Mouse (Mus musculus) liver (tissue): ENCODE measurements around the gene Mogat2.

ENCODE experiments used
- DNase-seq: peaks from one replicate; pipeline ENCODE4 v3.0.0-alpha.2; 2020; ENCODE audit warnings: mixed read lengths

Mogat2 gene

DNA sequence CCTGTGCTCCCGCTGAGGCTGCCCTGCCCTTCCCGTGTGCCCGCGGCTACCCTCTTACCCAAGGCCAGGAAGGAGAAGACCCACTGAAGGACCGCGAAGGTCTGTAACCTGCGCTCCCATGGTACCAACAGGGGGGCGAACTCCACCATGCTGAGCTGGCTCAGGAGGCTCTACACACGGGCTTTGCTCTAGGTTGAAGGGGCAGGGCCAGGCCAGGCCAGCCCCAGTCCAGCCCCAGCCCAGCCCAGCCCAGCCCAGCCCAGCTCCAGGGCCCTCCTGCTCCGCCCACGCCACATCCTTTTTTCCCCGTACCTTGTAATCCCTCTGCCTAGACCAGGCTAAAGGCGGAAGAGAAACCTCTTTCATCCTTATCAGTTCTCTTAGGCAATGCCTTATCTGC lies at the start of gene Mogat2:
Gene Mogat2 (minus strand): TSS at position 203 of the 400 bp plus-strand sequence.
- DNase-seq = peak; percentile 69

DNA sequence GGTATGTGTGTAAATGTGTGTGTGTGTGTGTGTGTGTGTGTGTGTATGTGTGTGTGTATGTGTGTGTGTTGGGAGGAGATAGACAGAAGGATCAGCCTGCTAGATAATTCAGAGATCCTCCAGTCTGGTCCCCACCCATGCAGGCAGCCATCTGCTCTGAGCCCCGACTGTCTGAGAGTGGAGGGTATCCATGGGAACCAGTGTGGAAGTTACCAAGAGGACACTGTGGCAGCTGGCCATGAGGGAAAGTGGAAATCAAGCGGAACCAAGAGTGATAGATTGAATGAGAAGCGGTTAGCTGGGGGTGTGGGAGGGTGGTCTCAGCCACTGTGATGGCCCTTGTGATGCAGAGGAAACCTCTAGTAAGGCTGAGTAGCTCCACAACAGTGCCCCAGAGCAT lies 48.9 kb upstream of the Mogat2 start:
- DNase-seq = no peak

DNA sequence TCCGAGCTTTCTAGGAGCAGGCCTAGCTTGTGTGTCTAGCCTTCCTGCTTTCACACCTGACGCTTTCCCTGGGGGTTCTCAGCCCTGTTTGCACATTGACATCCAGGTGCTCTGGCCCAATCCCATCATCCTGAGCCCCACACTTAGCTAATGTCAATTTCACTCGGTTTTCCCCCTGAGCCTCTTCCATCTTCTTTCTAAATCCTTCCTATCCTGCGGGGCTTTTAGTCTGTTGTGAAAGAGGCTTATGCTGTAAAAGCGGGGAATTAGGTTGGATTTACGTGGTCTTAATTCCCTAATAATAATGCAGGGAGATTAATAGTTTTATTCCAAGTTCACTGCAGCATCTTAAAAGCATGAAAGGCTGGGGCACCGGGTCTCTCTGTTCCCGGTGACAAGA lies 41.2 kb upstream of the Mogat2 start:
- DNase-seq = no peak

DNA sequence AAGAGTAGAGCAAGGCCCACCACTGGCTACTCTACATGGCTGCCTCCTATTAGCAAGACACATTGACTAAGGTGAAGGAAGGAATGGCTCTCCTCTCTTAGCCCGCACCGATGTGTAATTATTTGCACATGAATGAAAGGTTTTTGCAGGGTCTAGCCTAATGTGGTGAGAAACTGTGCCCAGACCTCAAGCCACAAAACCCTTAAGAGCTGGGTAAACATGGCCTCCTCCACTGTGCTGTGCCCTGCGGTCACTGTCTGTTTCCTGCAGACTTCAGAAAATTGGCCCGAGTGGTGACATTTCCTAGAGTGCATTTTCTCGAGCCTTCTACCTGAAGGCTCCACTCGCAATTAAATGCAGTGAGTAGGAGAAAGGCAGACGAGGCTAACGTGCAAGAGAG lies 39.9 kb upstream of the Mogat2 start:
- DNase-seq = no peak

DNA sequence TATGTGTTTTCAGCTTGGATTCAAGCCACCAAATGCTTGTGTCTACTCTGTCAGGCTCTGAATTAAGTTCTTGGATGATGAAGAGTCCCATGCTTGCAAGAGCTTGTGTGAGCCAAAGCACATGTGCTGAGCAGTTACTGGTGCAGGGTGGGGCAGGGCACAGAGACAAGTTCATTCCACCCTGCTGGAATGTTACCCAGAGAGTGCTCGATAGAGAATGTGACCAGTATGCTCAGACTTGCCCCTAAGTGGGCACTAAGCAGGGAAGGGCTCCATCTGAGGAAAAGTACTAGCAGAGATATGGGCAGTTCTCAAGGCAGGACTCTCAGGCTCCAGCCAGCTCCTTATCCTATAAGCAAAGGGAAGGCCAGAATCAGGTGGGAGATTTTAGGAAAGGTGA lies 38.3 kb upstream of the Mogat2 start:
- no peak for DNase-seq

DNA sequence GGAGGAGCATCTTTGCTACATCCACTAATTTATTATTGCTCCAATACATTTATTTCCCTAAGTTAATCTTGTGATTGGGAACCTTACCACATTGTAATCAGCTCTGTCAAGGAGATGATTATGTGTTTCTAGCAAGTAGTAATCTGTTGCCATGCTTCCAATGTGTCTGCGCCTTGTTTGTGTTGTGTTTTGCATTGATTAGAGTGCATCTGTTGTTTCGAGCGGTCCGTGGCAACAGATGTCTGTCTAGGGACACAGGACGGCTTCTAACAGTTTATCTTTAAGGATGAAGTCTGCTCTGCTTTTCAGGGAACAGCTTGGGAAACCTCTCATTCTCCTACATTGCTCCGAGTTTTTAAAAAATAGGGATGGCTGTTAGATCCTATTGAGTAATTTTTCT lies 36.7 kb upstream of the Mogat2 start:
- DNase-seq = no peak

DNA sequence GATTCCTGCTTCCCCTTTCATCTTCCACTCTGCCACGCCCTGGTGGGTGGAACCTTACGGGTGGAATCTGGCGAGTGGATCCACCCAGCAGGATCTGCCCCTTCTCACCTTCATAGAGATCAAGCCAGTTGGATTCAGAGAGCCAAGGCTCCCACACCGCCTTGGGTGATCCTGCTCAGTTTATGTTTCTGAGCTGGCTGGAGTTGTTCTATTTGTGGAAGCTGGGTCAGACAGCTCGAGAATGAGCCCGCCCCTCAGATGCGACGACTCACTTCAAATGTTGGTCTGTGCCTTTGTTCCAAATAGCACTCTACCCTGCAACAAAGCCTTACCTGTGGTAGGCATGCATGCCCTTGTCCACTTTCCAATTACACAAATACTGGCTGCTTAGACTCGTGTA lies 33.2 kb upstream of the Mogat2 start:
- no peak for DNase-seq

DNA sequence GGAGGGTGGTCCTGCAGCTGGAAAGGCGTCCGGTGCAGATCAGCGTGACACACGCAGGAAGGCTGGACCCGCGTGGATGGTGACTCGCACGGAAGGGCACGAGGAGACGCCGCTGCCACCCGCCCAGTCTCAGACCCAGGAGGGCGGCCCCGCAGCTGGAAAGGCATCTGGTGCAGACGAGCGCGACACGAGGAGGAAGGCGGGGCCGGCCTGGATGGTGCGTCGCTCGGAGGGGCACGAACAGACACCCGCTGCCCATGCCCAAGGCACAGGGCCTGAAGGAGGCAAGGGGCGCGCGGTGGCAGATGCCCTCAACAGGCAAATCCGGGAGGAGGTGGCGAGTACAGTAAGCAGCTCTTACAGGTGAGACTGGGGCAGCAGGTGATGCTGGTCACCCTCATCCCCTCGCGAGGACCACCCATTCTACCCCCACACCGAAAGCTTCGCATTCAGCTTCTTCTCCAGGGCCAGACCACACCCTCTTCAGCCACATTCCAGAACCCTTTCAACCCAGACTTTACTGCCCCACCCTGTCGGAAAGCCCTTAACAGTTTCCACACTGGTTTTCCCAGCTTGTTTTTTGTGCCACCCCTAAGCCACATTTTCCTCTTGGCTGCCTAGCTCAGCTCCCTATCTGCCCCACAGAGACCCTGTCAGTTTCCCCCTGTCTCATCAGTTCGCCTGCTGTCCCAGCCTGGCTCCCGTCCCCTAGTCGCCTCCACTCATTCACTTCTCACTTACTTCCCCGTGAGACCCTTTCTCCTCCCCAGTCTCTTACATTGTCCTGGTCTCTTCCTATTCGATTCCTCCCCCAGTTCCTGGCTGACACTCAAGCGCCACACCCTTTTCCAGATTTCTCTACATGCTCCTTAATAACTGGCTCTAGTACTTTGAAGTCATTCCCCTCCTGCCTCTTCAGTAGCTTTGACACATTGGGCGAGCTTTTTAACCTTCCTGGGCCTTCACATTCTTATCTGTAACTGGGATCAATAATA lies 30.8 kb upstream of the Mogat2 start:
- DNase-seq = no peak

DNA sequence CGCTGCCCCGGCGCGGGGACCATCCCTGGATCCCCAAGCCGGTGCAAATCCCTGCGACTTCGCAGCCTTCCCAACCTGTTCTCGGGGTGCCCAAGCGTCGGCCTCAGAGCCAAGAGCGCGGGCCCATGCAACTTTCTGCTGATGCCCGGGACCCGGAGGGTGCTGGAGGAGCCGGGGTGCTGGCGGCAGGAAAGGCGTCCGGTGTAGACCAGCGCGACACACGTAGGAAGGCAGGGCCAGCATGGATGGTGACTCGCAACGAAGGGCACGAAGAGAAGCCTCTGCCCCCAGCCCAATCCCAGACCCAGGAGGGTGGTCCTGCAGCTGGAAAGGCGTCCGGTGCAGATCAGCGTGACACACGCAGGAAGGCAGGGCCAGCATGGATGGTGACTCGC lies 30.1 kb upstream of the Mogat2 start:
- DNase-seq = no peak

DNA sequence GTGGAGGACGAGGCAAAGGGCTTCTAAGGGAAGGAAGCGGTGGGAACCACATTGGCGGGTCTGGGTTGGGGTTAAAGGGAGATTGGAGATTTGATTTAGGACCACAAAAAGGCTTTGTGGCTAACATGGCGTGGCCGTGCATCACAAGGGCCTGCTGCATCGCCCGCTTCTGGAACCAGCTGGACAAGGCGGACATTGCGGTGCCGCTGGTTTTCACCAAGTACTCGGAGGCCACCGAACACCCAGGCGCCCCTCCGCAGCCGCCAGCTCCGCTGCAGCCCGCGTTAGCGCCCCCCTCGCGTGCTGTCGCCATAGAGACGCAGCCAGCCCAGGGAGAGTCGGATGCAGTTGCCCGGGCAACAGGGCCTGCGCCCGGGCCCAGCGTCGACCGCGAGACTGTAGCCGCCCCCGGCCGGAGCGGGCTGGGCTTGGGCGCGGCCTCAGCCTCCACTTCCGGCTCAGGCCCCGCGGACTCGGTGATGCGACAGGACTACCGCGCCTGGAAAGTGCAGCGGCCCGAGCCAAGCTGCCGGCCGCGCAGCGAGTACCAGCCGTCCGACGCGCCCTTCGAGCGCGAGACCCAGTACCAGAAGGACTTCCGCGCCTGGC lies 29.6 kb upstream of the Mogat2 start:
- peak; percentile 25 for DNase-seq

DNA sequence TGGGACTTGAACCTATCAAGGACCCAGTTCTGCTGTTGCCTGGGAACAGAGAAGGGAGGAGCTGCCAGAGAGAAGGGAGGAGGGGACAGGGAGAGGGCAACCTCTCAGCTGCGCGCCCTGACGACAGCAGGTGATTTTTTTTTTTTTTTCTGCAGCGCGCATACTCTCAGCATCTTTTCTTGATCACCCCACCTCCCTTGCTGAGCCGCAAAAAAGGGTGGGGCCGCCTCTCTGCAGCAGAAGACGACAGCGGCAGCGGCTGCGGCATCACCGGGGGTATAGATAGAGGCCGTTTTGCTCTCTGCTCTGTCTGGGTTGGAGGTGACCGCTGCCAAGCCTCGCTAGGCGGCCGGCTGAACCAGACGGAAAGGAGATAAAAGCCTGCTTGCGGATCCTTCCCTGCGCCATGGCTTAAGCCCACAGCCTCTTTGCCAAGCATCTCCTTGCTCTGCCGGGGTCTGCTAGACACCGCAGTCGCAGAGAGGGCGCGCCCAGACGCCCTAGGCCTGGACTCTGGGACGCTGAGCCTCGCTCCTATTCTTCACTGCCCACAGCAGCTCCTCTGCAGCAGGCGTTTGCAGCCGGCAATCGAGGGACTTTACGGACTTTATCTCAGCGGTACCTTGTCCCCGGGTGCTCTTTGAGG lies 29.0 kb upstream of the Mogat2 start, which contains the start of gene Map6:
Gene Map6 (plus strand): TSS at position 197 of the 646 bp plus-strand sequence.
- no peak for DNase-seq

DNA sequence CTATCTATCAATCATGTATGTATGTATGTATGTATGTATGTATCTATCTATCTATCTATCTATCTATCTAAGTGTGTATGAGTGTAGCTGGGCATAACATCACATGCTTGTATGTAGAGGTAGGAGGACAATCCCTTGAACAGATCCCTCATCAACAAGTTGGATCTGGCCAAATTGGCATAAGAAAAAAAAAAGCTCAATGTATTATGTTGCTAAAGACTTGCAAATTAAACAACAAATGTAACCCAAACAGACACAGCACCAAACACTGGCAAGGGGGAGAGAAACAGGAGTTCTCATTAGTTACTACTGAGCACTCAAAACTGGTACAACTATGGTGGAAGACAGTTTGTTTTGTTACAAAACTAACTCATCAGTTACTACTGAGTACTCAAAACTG lies 26.2 kb upstream of the Mogat2 start:
- DNase-seq = no peak

DNA sequence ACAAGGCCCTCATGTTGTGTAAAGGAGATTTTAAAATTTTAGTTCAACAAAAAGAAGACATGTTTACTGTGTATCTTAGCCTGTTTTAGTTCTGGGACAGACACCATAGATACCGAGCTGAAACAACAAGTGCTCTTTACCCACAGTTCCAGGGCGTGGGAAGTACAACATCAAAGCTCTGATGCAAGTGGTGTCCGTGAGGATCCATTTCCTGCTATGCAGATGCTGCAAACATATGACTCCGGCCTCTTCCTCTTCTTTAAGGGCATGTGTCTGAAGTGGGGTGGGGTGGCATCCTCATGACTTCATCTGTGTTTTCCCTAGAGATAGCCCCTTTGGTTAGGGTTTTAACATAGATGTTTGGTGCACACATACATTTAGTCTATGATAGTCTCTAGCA lies 25.1 kb upstream of the Mogat2 start:
- DNase-seq = no peak

DNA sequence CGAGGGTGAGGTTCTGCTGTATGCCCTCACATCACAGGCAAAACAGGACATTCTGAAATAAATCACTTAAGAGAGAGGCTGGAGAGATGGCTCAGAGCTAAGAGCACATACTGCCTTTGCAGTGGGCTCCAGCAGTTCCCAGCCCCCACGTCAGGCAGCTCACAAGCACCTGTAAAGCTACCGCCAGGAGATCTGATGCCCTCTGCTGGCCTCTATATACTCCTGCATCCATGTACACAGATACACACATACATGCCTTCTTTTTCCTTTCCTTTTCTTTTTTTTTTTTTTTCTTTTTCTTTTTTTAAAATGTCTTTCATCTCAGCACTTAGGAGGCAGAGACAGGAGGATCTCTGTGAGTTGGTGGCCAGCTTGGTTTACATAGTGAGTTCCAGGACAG lies 23.5 kb upstream of the Mogat2 start:
- no peak for DNase-seq

DNA sequence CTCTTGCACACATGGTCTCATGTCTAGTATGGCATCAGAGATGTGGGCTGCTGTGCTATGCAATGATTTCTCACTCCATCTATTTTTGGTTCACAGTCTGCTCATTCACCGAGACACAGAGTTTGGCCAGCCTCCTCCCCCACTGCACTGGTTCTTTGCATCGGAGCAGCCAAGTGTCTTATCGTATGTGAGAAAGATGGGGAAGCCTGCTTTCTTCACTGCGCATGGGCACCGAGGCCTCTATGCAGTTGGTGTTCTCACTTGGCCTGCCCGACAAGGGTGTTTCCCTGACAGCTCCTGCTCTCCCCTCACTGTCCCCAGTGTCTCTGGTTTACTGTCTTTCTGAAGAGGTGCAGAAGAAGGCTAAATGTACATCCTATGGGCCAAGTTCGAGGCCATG lies 16.6 kb upstream of the Mogat2 start:
- DNase-seq = no peak

DNA sequence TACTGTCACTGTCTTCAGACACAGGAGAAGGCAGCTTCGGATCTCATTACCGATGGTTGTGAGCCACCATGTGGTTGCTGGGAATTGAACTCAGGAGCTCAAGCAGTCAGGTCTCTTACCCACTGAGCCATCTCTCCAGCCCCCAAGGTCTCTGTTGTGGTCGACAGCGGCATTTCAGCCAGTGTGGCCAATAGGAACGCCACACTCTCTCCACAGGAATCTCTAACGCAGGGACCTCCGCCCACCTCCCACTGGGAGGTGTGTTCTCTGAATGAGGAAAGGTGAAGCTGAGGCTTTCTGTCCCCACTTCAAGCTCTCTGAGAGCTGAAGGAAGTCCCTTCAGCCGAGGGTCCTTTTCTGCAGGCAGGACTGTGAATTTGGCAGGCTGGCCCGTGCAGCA lies 12.0 kb upstream of the Mogat2 start:
- no peak for DNase-seq

DNA sequence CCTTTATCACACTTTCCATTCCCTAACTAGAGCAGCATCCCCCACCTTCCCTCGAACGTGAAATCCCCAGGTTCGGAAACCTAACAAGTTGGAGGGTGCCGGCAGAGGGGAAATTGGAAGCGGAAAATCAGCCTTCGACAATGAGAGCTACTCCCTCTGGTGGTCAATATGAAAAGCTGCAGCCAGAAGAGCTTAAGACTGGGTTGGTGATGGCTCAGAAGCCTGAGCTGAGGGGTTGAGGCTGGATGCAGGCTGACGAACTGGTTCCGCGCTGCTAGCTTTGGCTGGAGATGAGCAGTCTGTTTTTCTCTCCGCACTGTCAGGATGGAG lies 11.1 kb upstream of the Mogat2 start:
- no peak for DNase-seq

DNA sequence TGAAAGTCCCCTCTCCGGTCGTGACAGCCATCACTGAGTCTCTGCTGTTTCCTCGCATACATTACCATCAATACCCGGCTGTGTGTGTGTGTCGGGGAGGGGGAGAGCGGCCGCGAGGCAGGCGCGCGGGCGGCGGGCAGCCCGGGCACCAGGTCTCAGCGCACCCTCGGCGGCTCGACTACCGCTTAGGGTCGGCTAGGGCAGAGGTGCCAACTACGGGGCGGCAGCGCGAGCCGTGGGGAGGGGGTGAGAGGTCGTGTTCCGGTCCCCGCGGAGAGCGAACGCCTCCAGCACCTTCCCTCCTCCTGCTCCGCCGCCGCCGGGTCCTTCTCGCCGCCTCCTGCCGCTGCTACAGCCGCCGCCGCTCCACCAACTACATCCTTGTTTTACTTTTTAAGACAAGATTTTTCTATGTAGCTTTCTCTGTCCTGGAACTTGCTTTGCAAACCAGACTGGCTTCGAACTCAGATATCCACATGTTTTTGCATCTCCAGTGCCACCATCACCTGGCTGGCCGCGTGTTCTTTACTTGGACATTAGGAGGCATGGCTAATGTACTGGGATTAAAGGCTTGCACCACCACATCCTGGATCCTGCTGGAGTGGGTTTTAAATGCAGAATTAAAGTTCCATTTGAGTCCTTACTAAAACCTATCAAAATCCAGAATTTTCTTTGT lies 10.6 kb upstream of the Mogat2 start:
- DNase-seq = no peak

DNA sequence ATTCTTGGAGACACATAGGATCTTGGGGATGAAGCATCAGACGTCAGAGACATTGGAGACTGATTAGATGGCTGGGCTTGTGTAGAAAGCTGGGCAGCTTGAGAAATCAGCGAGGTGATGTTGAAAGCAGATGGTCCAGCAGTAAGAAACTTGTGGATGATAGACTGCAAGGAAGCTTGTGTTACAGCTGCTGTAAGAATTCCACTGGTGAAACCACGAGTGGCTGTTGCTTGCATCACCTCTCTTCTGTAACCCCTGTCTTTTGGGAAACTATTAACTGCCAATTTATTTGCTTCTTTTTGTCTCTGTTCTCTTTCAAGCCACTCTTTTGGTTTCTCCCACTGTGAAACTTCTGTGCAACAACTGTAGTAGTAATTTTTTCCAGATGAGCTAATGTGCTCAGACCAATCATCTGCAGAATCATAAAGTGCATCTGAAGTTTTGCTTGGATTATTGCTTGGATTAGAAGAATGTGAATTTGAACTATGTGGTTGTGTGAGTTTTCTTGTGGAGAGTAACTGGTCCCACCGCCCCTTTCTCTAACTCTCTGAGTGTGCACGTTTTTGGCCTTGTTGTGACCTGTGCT lies 9.8 kb upstream of the Mogat2 start:
- no peak for DNase-seq

DNA sequence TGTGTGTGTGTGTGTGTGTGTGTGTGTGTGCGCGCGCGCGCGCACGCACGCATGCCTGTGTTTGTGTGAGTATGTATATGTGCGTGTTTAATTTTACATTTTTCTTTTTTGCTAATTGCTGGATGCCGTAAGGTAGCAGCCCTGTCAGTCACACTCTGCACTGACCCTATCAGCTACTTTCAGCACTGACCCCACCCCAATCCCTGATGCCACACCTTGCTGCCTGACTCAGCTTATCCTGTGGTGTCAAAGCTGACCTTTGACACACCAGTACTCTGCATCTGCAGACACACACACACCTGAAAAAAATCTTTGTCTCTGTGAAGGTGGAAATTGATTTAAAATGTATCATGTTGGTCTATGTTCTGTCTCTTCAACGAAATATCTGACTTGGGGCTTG lies 3.7 kb upstream of the Mogat2 start:
- DNase-seq = peak; percentile 48

DNA sequence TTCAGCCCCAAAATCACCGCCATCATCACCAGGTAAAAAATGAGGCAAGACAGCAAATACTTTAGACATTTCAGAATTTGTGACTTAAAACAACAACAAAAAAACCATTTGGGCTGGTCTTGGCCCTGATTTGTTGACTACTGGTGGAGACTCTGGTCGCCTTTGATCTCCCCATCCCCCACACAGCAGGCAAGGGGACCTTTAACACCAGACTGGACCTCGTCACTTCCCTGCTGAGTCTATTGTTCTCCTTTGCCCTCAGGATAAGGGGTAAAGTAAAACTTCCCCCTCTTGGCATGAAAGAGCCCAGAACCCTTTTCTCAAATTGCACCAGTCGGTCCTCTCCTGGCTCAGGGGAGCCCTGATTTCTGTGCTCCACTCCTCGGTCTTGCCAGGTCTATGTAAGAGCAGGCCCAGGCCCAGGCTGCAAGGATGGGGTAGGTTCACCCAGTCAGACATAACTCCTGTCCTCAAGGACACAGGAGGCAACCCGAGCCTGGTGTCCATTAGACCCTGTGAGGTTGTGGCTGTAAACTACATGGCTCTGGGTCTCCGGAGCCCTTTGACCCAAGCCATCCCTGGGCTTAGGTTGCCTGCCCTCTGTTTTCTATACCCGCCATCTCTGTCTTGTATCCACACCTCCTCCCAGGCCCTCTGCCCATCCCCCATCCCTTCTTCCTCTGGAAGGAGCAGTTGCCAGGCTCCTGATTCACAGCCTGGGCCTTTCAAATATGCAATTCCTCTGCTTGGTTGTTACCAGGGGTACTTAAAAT lies 1.3 kb downstream of the Mogat2 start:
- peak; percentile 32 for DNase-seq

DNA sequence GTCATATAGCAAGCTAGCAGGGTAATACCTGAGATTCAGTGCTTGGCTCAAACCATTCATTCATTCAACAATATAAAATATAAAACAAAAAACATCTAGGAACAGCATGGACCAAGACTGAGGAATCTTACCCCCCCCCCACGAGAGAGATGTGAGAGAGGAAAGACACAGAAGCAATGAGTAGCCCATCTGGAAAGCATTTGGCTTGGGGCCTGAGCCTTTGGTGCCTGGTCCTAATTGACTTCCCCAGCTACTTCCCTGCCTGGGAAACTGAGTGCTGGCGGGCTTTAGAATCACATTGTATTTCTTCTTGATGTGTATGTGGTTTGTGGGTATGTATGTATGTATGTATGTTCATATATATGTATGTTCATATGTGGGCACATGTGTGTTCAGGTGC lies 2.8 kb downstream of the Mogat2 start:
- DNase-seq = no peak
